Mouse (Mus musculus) stomach, embryonic 15.5 days (tissue): ENCODE measurements around the gene Pdlim5. TPM values are rescaled to one million over a fixed set of nuclear protein-coding genes. Genes with fewer than 3 reads are reported as not detected.

Source experiments
- ATAC-seq: fragments of 200-750 bp; cut with Nextera tagmentation; 2 replicates; pipeline ENCODE4 v1.8.0; 2017; ENCODE audit warnings: low read depth, moderate number of reproducible peaks, moderate TSS enrichment; ENCODE audit not compliant: insufficient read depth, low FRiP score
- H3K27ac ChIP-seq: fragments of 300-500 bp; sonication (generic); 2 replicates; pipeline ENCODE4 v1.5.1; 2015; ENCODE audit warnings: mild to moderate bottlenecking, inconsistent platforms
- H3K27me3 ChIP-seq: fragments of 300-500 bp; sonication (generic); replicated peaks from 2 replicates; pipeline ENCODE4 v1.6.1; 2015; ENCODE audit warnings: inconsistent platforms
- H3K36me3 ChIP-seq: fragments of 300-500 bp; sonication (generic); 2 replicates; pipeline ENCODE4 v1.6.1; 2015; ENCODE audit warnings: inconsistent platforms
- H3K4me1 ChIP-seq: fragments of 300-500 bp; sonication (generic); 2 replicates; pipeline ENCODE4 v1.6.1; 2015; ENCODE audit warnings: inconsistent platforms
- H3K4me2 ChIP-seq: fragments of 300-500 bp; sonication (generic); 2 replicates; pipeline ENCODE4 v1.6.1; 2015; ENCODE audit warnings: mild to moderate bottlenecking, inconsistent platforms
- H3K4me3 ChIP-seq: fragments of 300-500 bp; sonication (generic); replicated peaks from 2 replicates; pipeline ENCODE4 v1.5.1; 2015; ENCODE audit warnings: inconsistent platforms
- H3K9ac ChIP-seq: fragments of 300-500 bp; sonication (generic); 2 replicates; pipeline ENCODE4 v1.6.1; 2015; ENCODE audit warnings: inconsistent platforms
- H3K9me3 ChIP-seq: fragments of 300-500 bp; sonication (generic); 2 replicates; pipeline ENCODE4 v1.6.1; 2016; ENCODE audit warnings: inconsistent platforms
- WGBS: fragments of 180-500 bp; shearing (Covaris S2); methylation state at CpG from one replicate; pipeline ENCODE4 v1.1.7; 2015; 5-methylcytosine and 5-hydroxymethylcytosine counted together
- polyA plus RNA-seq: library from polyadenylated mRNA; unstranded; fragments of >200 nt; fragmentation: Nextera tagmentation; extraction: Ambion mirVana; gene quantifications from 2 replicates; pipeline ENCODE4 v1.2.1, GENCODE M21; 2015

Gene Pdlim5
- polyA plus RNA-seq, 1 experiment from 2014 or later: 35.9 TPM

GRCm38 (mm10) chr3:142238260-142239046, 157.0 kb downstream of the Pdlim5 start:
- Histone ChIP-seq H3K9me3 (no peaks in the 10 kb centered on the region), H3K36me3 (no peaks in the 10 kb centered on the region), H3K4me3 (no peak overlapping the region), H3K27ac (no peak overlapping the region), H3K4me2 (no peak overlapping the region), H3K4me1 (no peaks in the 10 kb centered on the region), H3K9ac (no peak overlapping the region), H3K27me3 (no peaks in the 10 kb centered on the region)
- no peak for ATAC-seq
- 79% methylated on average over 10 of the region's 10 CpGs for WGBS

- no peaks in the 10 kb centered on the region for H3K36me3 ChIP-seq
- H3K4me3 ChIP-seq: no peak overlapping the region
- H3K27me3 ChIP-seq: no peaks in the 10 kb centered on the region
- no peak overlapping the region for H3K4me2 ChIP-seq
- H3K27ac ChIP-seq: no peak overlapping the region
- ATAC-seq: no peak
- H3K9ac ChIP-seq: no peak overlapping the region
- H3K9me3 ChIP-seq: no peaks in the 10 kb centered on the region
- H3K4me1 ChIP-seq: no peaks in the 10 kb centered on the region
- whole genome bisulfite sequencing: 88% methylated on average over 5 of the region's 5 CpGs
Measured at GRCm38 (mm10) chr3:142237621-142238020, 157.9 kb downstream of the Pdlim5 start.

DNA sequence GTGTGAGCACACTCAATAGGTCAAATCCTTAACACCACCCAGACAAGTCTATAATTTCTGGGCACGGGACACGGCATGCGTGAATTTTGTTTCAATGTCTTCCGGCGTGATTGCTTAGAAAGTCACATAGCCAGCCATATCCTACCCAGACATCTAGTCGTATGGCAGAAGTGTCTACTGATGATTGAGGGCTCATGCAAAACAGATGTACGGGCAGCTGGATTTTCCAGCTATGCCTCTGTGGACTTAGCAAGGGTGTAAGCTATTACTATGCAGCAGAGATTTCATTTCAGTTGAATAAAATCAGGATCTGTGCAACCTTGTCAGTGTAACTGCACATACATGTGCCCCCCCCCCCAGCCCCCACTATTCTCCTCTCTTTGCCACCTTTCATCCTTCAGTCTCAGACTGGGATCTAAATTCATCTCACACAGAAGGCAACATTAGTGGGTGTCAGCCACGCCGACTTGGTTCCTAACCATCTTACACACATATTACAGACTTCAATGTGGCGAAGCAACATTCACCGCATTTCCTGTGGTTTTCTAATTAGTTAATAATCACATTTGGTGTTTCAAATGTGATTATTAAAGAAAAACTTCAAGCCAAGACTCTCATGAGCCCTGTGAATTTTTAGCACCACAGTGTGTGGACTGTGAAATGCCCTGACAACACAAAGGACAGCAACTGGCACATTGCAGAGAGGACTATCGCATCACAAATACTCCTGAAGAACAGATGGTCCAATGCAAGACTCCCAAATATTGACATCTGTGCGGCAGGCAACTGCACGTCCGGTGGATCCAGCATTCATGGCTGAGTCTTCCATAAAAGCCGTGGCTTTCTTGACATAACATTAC, 161.7 kb downstream of the Pdlim5 start:
- ATAC-seq: no peak
- Histone ChIP-seq H3K27ac (no peak overlapping the region), H3K4me2 (no peak overlapping the region), H3K9ac (no peak overlapping the region), H3K4me3 (no peak overlapping the region), H3K4me1 (no peaks in the 10 kb centered on the region), H3K36me3 (no peaks in the 10 kb centered on the region), H3K9me3 (no peaks in the 10 kb centered on the region), H3K27me3 (no peaks in the 10 kb centered on the region)
- WGBS: 85% methylated on average over 16 of the region's 16 CpGs

DNA sequence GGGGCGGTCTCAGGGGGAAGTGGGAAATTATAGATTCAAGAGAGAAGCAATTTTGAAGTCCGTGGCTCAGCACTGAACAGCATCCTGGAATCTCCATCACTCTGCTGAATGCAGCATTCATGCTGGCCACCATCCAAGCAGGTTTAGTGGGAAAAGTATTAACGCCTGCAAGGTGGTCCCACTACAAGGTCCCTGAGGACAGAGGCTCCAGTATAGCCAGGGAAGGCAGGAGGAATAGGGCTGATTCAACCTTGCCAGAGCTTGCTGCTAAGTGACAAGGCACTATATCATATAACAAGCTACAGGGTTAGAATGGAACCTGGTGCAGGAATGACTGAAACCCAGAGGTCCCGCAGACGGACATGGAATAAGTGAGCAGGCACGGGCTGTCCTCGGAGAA, 166.8 kb downstream of the Pdlim5 start:
- 84% methylated on average over 7 of the region's 7 CpGs for WGBS
- Histone ChIP-seq H3K4me2 (no peak overlapping the region), H3K27ac (no peak overlapping the region), H3K4me3 (no peak overlapping the region), H3K4me1 (no peaks in the 10 kb centered on the region), H3K9ac (no peak overlapping the region), H3K9me3 (no peaks in the 10 kb centered on the region), H3K27me3 (no peaks in the 10 kb centered on the region), H3K36me3 (no peaks in the 10 kb centered on the region)
- no peak for ATAC-seq

GRCm38 (mm10) chr3:142222471-142223103, 172.9 kb downstream of the Pdlim5 start:
- no peak for ATAC-seq
- 87% methylated on average over 7 of the region's 7 CpGs for WGBS

GRCm38 (mm10) chr3:142219910-142220309, 175.6 kb downstream of the Pdlim5 start:
- 87% methylated on average over 9 of the region's 9 CpGs for WGBS
- Histone ChIP-seq H3K27ac (no peak overlapping the region), H3K4me3 (no peak overlapping the region), H3K36me3 (no peaks in the 10 kb centered on the region), H3K9ac (no peak overlapping the region), H3K4me1 (no peaks in the 10 kb centered on the region), H3K4me2 (no peak overlapping the region), H3K9me3 (no peaks in the 10 kb centered on the region), H3K27me3 (no peaks in the 10 kb centered on the region)
- ATAC-seq: no peak

More at GRCm38 (mm10) chr3:142222471-142223103, 172.9 kb downstream of the Pdlim5 start:
- H3K9me3 ChIP-seq: no peaks in the 10 kb centered on the region
- no peak overlapping the region for H3K4me3 ChIP-seq
- no peaks in the 10 kb centered on the region for H3K4me1 ChIP-seq
- no peaks in the 10 kb centered on the region for H3K36me3 ChIP-seq
- no peak overlapping the region for H3K4me2 ChIP-seq
- no peaks in the 10 kb centered on the region for H3K27me3 ChIP-seq
- H3K9ac ChIP-seq: no peak overlapping the region
- H3K27ac ChIP-seq: no peak overlapping the region

DNA sequence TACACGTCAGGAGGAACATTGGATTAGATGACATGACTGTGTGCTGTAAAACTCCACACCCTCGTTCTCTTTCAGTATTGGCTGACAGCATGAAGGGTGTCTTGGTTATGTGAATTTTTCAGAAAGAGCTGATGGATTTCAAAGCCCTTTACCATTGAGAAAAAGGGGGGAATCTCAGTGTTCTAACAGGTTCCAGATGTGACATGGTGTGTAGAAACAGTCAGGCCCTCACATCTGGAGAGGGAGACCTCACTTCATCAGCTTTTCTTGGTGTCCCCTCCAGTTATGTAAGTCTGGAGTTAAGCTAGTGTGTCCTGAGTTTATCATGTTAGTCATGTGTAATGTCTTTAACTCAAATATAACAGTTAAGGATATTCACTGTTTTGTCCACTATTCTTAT, 182.7 kb downstream of the Pdlim5 start:
- no peak overlapping the region for H3K27ac ChIP-seq
- 62% methylated on average over 2 of the region's 2 CpGs for WGBS
- no peaks in the 10 kb centered on the region for H3K36me3 ChIP-seq
- no peak overlapping the region for H3K4me2 ChIP-seq
- no peak for ATAC-seq
- H3K4me3 ChIP-seq: no peak overlapping the region
- H3K9me3 ChIP-seq: no peaks in the 10 kb centered on the region
- H3K9ac ChIP-seq: no peak overlapping the region
- H3K4me1 ChIP-seq: no peaks in the 10 kb centered on the region
- H3K27me3 ChIP-seq: no peaks in the 10 kb centered on the region

DNA sequence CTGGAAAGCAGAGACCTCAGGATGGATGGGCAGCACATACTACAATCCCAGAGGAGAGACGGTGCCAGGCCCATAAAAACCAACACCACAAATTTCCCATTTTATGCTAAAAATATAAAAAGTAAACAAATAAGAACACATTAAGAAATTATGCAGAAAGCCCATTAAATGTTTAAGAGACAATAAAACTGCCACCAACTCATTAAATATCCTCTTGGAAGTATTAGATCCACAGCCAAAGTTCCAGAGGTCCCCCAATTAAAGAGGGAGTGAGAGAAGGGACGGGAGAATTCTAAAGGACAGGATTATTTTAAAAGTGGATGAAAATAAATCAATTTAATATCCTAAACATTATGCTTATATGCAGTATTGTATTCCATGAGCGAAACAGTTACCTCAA, 183.3 kb downstream of the Pdlim5 start:
- Histone ChIP-seq H3K9me3 (no peaks in the 10 kb centered on the region), H3K4me2 (no peak overlapping the region), H3K4me1 (no peaks in the 10 kb centered on the region), H3K36me3 (no peaks in the 10 kb centered on the region), H3K9ac (no peak overlapping the region), H3K27me3 (no peaks in the 10 kb centered on the region), H3K27ac (no peak overlapping the region), H3K4me3 (no peak overlapping the region)
- no peak for ATAC-seq
- 77% methylated on average over 3 of the region's 3 CpGs for WGBS

- no peaks in the 10 kb centered on the region for H3K36me3 ChIP-seq
- ATAC-seq: no peak
- H3K4me2 ChIP-seq: no peak overlapping the region
- H3K9me3 ChIP-seq: no peaks in the 10 kb centered on the region
- no peaks in the 10 kb centered on the region for H3K27me3 ChIP-seq
- H3K4me3 ChIP-seq: no peak overlapping the region
- 69% methylated on average over 6 of the region's 6 CpGs for WGBS
- no peak overlapping the region for H3K27ac ChIP-seq
- H3K4me1 ChIP-seq: no peaks in the 10 kb centered on the region
- H3K9ac ChIP-seq: no peak overlapping the region
Measured at GRCm38 (mm10) chr3:142209981-142210380, 185.5 kb downstream of the Pdlim5 start.

GRCm38 (mm10) chr3:142209057-142209456, 186.4 kb downstream of the Pdlim5 start:
- Histone ChIP-seq H3K4me1 (no peaks in the 10 kb centered on the region), H3K4me3 (no peak overlapping the region), H3K9me3 (no peaks in the 10 kb centered on the region), H3K27ac (no peak overlapping the region), H3K27me3 (no peaks in the 10 kb centered on the region), H3K9ac (no peak overlapping the region), H3K36me3 (no peaks in the 10 kb centered on the region), H3K4me2 (no peak overlapping the region)
- no peak for ATAC-seq
- WGBS: 86% methylated on average over 11 of the region's 11 CpGs

GRCm38 (mm10) chr3:142207488-142207887, 188.0 kb downstream of the Pdlim5 start:
- H3K4me3 ChIP-seq: no peak overlapping the region

DNA sequence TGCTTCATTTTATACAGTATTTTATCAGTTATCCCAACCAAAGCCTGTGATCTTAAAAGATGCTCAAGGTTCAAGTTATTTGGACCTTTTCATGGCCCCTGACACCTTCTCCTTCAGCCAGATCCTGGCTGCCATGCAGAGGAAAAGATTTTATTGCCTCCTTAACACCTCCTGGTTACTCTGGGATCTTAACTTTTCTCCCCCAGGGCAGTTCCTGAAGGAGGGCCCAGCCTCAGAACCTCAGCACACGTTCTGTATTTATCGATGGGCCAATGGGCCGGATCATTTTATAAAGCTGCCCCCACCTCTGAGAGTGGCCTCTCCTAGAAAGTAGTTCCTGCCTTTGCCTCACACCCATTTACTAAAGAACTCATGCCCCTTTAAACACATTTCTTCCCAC, 189.2 kb downstream of the Pdlim5 start:
- H3K9ac ChIP-seq: no peak overlapping the region
- no peaks in the 10 kb centered on the region for H3K4me1 ChIP-seq
- no peak for ATAC-seq
- no peak overlapping the region for H3K27ac ChIP-seq
- no peak overlapping the region for H3K4me3 ChIP-seq
- H3K9me3 ChIP-seq: no peaks in the 10 kb centered on the region
- no peaks in the 10 kb centered on the region for H3K27me3 ChIP-seq
- H3K36me3 ChIP-seq: no peaks in the 10 kb centered on the region
- WGBS: 57% methylated on average over 3 of the region's 3 CpGs
- H3K4me2 ChIP-seq: no peak overlapping the region

More at GRCm38 (mm10) chr3:142207488-142207887, 188.0 kb downstream of the Pdlim5 start:
- Histone ChIP-seq H3K4me1 (no peaks in the 10 kb centered on the region), H3K27me3 (no peaks in the 10 kb centered on the region), H3K36me3 (no peaks in the 10 kb centered on the region), H3K4me2 (no peak overlapping the region), H3K27ac (no peak overlapping the region), H3K9me3 (no peaks in the 10 kb centered on the region), H3K9ac (no peak overlapping the region)
- 79% methylated on average over 6 of the region's 6 CpGs for WGBS
- no peak for ATAC-seq
